Mouse (Mus musculus): Measurements from ENCODE around the gene Zfp653. TPM values are rescaled to one million over a fixed set of nuclear protein-coding genes. Genes with fewer than 3 reads are reported as not detected.

The Zfp653 gene
- polyA plus RNA-seq (2012; rRNA removed), result 13.6 and 15.8 TPM in 2 replicates

- H3K27me3 ChIP-seq (replicated peaks; ENCODE audit: control insufficient read depth, insufficient read depth, low read length), result no peaks in the 10 kb centered on the region
- peak; percentile 62 for TF ChIP-seq POLR2A (IDR thresholded peaks at IDR 0.05; ENCODE audit: low read depth, low read length)
- TF ChIP-seq CTCF (conservative IDR thresholded peaks at IDR 0.05; ENCODE audit: insufficient read depth, insufficient read length, low read depth, low read length), result no peak
- peaks cover 5% of the 10 kb centered on the region; the same call in 1 of the 2 replicates for H3K4me1 ChIP-seq (ENCODE audit: control insufficient read depth, insufficient read depth, low read length)
- peak within 1 kb of the TSS; percentile 86 for H3K27ac ChIP-seq (ENCODE audit: insufficient read depth, low read depth, low read length)
- no peaks in the 10 kb centered on the region; the same call in 1 of the 2 replicates for H3K36me3 ChIP-seq (ENCODE audit: control insufficient read depth, insufficient read depth, low read length)
- peak within 1 kb of the TSS; percentile 85 for H3K4me3 ChIP-seq (ENCODE audit: insufficient read depth, low read depth, low read length)
- peak; percentile 99 for DNase-seq
- WGBS, result 1% methylated on average over 83 of the region's 87 CpGs
These were observed at the start of gene Zfp653, which contains the start of gene Gm49318 for GRCm38 (mm10) chr9:22070791-22071573. Gene Zfp653, minus strand, starts transcription at chr9:22071376. Gene Gm49318, minus strand, starts transcription at chr9:22071259.

- peak; percentile 5 for DNase-seq
- no peaks in the 10 kb centered on the region for H3K27me3 ChIP-seq (replicated peaks; ENCODE audit: control insufficient read depth, insufficient read depth, low read length)
- H3K36me3 ChIP-seq (ENCODE audit: control insufficient read depth, insufficient read depth, low read length), result no peaks in the 10 kb centered on the region
- no peak for TF ChIP-seq POLR2A (IDR thresholded peaks at IDR 0.05; ENCODE audit: low read depth, low read length)
- TF ChIP-seq CTCF (conservative IDR thresholded peaks at IDR 0.05; ENCODE audit: insufficient read depth, insufficient read length, low read depth, low read length), result no peak
- WGBS, result 88% methylated on average over 4 of the region's 4 CpGs
- no peak overlapping the region for H3K27ac ChIP-seq (ENCODE audit: insufficient read depth, low read depth, low read length)
- H3K4me3 ChIP-seq (ENCODE audit: insufficient read depth, low read depth, low read length), result no peak overlapping the region
- no peaks in the 10 kb centered on the region for H3K4me1 ChIP-seq (ENCODE audit: control insufficient read depth, insufficient read depth, low read length)
These were observed 48.4 kb upstream of the Zfp653 start for GRCm38 (mm10) chr9:22119543-22119942.

- Histone ChIP-seq H3K27ac (ENCODE audit: insufficient read depth, low read depth, low read length) (no peak overlapping the region), H3K4me1 (ENCODE audit: control insufficient read depth, insufficient read depth, low read length) (no peaks in the 10 kb centered on the region), H3K36me3 (ENCODE audit: control insufficient read depth, insufficient read depth, low read length) (no peaks in the 10 kb centered on the region), H3K4me3 (ENCODE audit: insufficient read depth, low read depth, low read length) (no peak overlapping the region), H3K27me3 (replicated peaks; ENCODE audit: control insufficient read depth, insufficient read depth, low read length) (no peaks in the 10 kb centered on the region)
- 31% methylated on average over 10 of the region's 10 CpGs for WGBS
- peak; percentile 65 for DNase-seq
- TF ChIP-seq CTCF (conservative IDR thresholded peaks at IDR 0.05; ENCODE audit: insufficient read depth, insufficient read length, low read depth, low read length), result peak; percentile 73
- TF ChIP-seq POLR2A (IDR thresholded peaks at IDR 0.05; ENCODE audit: low read depth, low read length), result no peak
These were observed 46.7 kb upstream of the Zfp653 start for GRCm38 (mm10) chr9:22117754-22118456.

- no peak for TF ChIP-seq CTCF (conservative IDR thresholded peaks at IDR 0.05; ENCODE audit: insufficient read depth, insufficient read length, low read depth, low read length)
- TF ChIP-seq POLR2A (IDR thresholded peaks at IDR 0.05; ENCODE audit: low read depth, low read length), result peak; percentile 42
- no peaks in the 10 kb centered on the region for H3K27me3 ChIP-seq (replicated peaks; ENCODE audit: control insufficient read depth, insufficient read depth, low read length)
- H3K4me3 ChIP-seq (ENCODE audit: insufficient read depth, low read depth, low read length), result peak within 1 kb of the TSS; percentile 72
- no peaks in the 10 kb centered on the region for H3K4me1 ChIP-seq (ENCODE audit: control insufficient read depth, insufficient read depth, low read length)
- no peak within 1 kb of the TSS for H3K27ac ChIP-seq (ENCODE audit: insufficient read depth, low read depth, low read length)
- peak; percentile 98 for DNase-seq
- under 1% methylated on average over 52 of the region's 52 CpGs for WGBS
- H3K36me3 ChIP-seq (ENCODE audit: control insufficient read depth, insufficient read depth, low read length), result no peaks in the 10 kb centered on the region
These were observed 45.7 kb upstream of the Zfp653 start, which contains the start of gene Elof1 for GRCm38 (mm10) chr9:22116740-22117426. Gene Elof1, minus strand, starts transcription at chr9:22117172.

- no peaks in the 10 kb centered on the region for H3K27me3 ChIP-seq (replicated peaks; ENCODE audit: control insufficient read depth, insufficient read depth, low read length)
- no peaks in the 10 kb centered on the region for H3K36me3 ChIP-seq (ENCODE audit: control insufficient read depth, insufficient read depth, low read length)
- TF ChIP-seq POLR2A (IDR thresholded peaks at IDR 0.05; ENCODE audit: low read depth, low read length), result no peak
- DNase-seq, result no peak
- H3K4me1 ChIP-seq (ENCODE audit: control insufficient read depth, insufficient read depth, low read length), result no peaks in the 10 kb centered on the region
- no peak overlapping the region for H3K27ac ChIP-seq (ENCODE audit: insufficient read depth, low read depth, low read length)
- WGBS, result 12% methylated on average over 15 of the region's 15 CpGs
- H3K4me3 ChIP-seq (ENCODE audit: insufficient read depth, low read depth, low read length), result peak overlapping the region; percentile 72
These were observed 44.9 kb upstream of the Zfp653 start for GRCm38 (mm10) chr9:22116086-22116485.

GRCm38 (mm10) chr9:22115635-22116034 is 44.5 kb upstream of the Zfp653 start:
- 89% methylated on average over 4 of the region's 4 CpGs for WGBS
- Histone ChIP-seq H3K27me3 (replicated peaks; ENCODE audit: control insufficient read depth, insufficient read depth, low read length) (no peaks in the 10 kb centered on the region), H3K27ac (ENCODE audit: insufficient read depth, low read depth, low read length) (no peak overlapping the region), H3K4me1 (ENCODE audit: control insufficient read depth, insufficient read depth, low read length) (no peaks in the 10 kb centered on the region), H3K4me3 (ENCODE audit: insufficient read depth, low read depth, low read length) (no peak overlapping the region), H3K36me3 (ENCODE audit: control insufficient read depth, insufficient read depth, low read length) (no peaks in the 10 kb centered on the region)
- TF ChIP-seq POLR2A (IDR thresholded peaks at IDR 0.05; ENCODE audit: low read depth, low read length) (no peak), CTCF (conservative IDR thresholded peaks at IDR 0.05; ENCODE audit: insufficient read depth, insufficient read length, low read depth, low read length) (no peak)
- no peak for DNase-seq

Data from kidney, adult 2 months (tissue).